Mouse (Mus musculus): ENCODE measurements around the gene Cenpa. TPM values are rescaled to one million over a fixed set of nuclear protein-coding genes. Genes with fewer than 3 reads are reported as not detected.

Cenpa gene
- polyA plus RNA-seq, 1 experiment from 2014 or later: 79.9 TPM

DNA sequence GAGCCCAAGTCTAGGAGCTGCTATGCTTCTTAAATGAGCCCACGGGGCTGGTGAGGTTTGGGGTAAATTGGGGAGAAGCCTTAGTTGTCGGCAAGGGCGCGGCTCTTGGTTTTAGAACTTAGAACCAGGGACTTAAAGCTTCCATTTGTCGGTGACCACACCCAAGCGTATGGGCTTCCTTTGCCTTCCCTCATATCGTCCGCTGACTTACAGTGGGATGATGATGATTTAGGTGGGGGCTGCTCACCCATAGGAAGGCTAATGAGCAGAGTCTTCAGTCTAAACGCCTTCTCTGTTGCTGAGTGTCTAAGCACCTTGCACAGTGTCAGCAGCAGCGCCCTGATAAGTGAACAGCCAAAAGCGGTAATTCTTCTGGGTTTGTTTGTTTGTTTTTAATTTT lies 47.1 kb downstream of the Cenpa start:
- Histone ChIP-seq H3K9me3 (ENCODE audit: control insufficient read depth, low read length) (no peaks in the 10 kb centered on the region), H3K36me3 (ENCODE audit: control insufficient read depth, insufficient read depth, low read length) (no peaks in the 10 kb centered on the region), H3K4me2 (replicated peaks; ENCODE audit: low read depth) (peak overlapping the region; percentile 86; the same call in 1 of the 2 replicates), H3K27ac (replicated peaks) (no peak overlapping the region), H3K4me3 (ENCODE audit: low read depth, low read length) (peak overlapping the region; percentile 45), H3K27me3 (ENCODE audit: control insufficient read depth, insufficient read depth, low read length) (peaks cover 8% of the 10 kb centered on the region; the same call in 1 of the 2 replicates), H3K9ac (ENCODE audit: low read length) (peak overlapping the region; percentile 18; the same call in 1 of the 2 replicates), H3K4me1 (replicated peaks; ENCODE audit: control insufficient read depth, insufficient read depth) (0 out of 2 replicates have a peak, but pooled peaks cover 2% of the 10 kb centered on the region)
- DNase-seq (ENCODE audit: low spot score) (no peak), ATAC-seq (ENCODE audit: low FRiP score, low TSS enrichment) (no peak)
- WGBS: 17% methylated on average over 11 of the region's 11 CpGs
- TF ChIP-seq EP300 (optimal IDR thresholded peaks at IDR 0.05) (no peak), CTCF (IDR thresholded peaks at IDR 0.05; ENCODE audit: low read depth) (no peak)

DNA sequence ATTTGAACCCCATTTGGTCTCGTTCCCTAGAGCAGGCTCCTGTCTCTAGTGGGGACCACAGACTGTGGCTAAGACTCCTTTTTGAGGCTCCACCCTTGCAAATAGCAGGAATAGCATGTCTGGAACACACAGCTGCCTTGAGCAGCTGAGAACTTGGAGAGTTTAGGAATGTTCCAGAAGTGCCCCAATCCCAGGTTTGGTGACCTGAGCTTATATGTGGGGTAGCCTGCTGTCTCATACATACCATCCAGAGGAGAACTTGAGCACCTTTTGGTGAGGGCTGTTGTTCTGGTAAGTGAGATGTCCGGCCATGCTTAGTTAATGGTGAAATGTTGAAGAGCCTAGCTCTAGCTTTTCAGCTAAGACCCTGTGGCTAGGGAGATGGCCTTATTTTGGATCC lies 49.7 kb downstream of the Cenpa start:
- 93% methylated on average over 2 of the region's 2 CpGs for WGBS
- no peak overlapping the region for H3K4me3 ChIP-seq (ENCODE audit: low read depth, low read length)

DNA sequence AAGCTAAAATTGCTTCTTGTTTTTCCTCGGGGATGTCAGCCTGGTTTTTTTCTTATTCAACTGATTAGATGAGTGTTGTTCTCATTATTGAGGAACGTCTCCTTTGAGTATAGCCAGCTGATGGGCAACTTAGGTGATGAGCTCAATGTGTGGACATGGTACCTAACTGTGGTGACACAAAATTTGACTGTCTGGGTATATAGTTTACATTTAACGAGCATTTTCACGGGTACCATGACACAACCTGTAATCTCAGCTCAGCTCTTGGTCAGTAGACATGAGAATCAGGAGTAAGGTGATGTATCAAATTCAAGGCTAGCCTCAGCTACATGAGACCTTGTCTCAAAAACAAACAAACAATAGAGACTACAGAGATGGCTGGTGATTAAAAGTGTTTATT lies 50.9 kb downstream of the Cenpa start:
- peaks cover 5% of the 10 kb centered on the region; the same call in 1 of the 2 replicates for H3K27me3 ChIP-seq (ENCODE audit: control insufficient read depth, insufficient read depth, low read length)
- H3K36me3 ChIP-seq (ENCODE audit: control insufficient read depth, insufficient read depth, low read length): no peaks in the 10 kb centered on the region
- ATAC-seq (ENCODE audit: low FRiP score, low TSS enrichment) (no peak), DNase-seq (ENCODE audit: low spot score) (no peak)
- no peak overlapping the region for H3K9ac ChIP-seq (ENCODE audit: low read length)
- no peaks in the 10 kb centered on the region for H3K4me1 ChIP-seq (replicated peaks; ENCODE audit: control insufficient read depth, insufficient read depth)
- WGBS: 78% methylated on average over 4 of the region's 4 CpGs
- H3K27ac ChIP-seq (replicated peaks): no peak overlapping the region
- H3K4me3 ChIP-seq (ENCODE audit: low read depth, low read length): no peak overlapping the region
- H3K9me3 ChIP-seq (ENCODE audit: control insufficient read depth, low read length): no peaks in the 10 kb centered on the region
- TF ChIP-seq EP300 (optimal IDR thresholded peaks at IDR 0.05) (no peak), CTCF (IDR thresholded peaks at IDR 0.05; ENCODE audit: low read depth) (no peak)
- no peak overlapping the region for H3K4me2 ChIP-seq (replicated peaks; ENCODE audit: low read depth)

More for the DNA sequence above, 49.7 kb downstream of the Cenpa start:
- H3K4me1 ChIP-seq (replicated peaks; ENCODE audit: control insufficient read depth, insufficient read depth): 0 out of 2 replicates have a peak, but pooled peaks cover 2% of the 10 kb centered on the region
- no peak for DNase-seq (ENCODE audit: low spot score)
- H3K36me3 ChIP-seq (ENCODE audit: control insufficient read depth, insufficient read depth, low read length): no peaks in the 10 kb centered on the region
- no peaks in the 10 kb centered on the region for H3K9me3 ChIP-seq (ENCODE audit: control insufficient read depth, low read length)
- ATAC-seq (ENCODE audit: low FRiP score, low TSS enrichment): no peak
- TF ChIP-seq CTCF (IDR thresholded peaks at IDR 0.05; ENCODE audit: low read depth): no peak
- TF ChIP-seq EP300 (optimal IDR thresholded peaks at IDR 0.05): no peak
- peaks cover 8% of the 10 kb centered on the region; the same call in 1 of the 2 replicates for H3K27me3 ChIP-seq (ENCODE audit: control insufficient read depth, insufficient read depth, low read length)
- H3K27ac ChIP-seq (replicated peaks): no peak overlapping the region
- no peak overlapping the region for H3K9ac ChIP-seq (ENCODE audit: low read length)
- no peak overlapping the region for H3K4me2 ChIP-seq (replicated peaks; ENCODE audit: low read depth)

DNA sequence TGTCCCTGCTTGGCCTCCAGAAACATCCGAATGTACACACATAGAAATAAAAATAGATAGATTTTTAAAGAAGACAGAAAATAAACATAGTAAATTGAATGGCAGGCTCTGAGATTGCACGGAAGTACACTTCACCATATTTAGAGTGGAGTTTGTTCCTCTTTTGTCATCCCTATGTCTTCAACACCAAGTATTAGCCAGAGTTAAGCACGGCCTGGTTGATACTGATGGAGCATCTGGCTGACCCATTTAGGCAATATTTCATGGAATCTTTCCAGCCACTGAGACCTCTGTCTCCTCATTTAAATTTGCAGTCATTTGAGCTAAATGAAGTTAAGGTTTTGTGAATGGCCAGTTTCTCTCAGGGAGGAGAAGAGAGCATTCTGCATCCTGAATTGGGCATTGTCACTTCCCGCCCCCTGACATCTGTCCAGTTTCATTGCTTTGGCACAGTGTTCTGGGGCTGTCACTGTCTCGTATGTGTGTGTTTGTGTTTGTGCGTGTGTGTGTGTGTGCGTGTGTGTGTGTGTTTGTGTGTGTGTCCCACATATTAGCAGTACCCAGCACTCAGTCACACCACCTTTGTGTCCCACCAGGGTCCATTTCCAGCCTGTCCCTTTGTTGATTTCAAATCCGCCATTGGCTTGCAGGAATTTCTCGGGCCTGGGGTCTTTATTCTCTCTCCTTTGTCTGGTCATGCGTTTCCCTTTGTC lies 51.6 kb downstream of the Cenpa start:
- 72% methylated on average over 10 of the region's 10 CpGs for WGBS
- ATAC-seq (ENCODE audit: low FRiP score, low TSS enrichment) (no peak), DNase-seq (ENCODE audit: low spot score) (no peak)
- Histone ChIP-seq H3K9me3 (ENCODE audit: control insufficient read depth, low read length) (no peaks in the 10 kb centered on the region), H3K27ac (replicated peaks) (no peak overlapping the region), H3K27me3 (ENCODE audit: control insufficient read depth, insufficient read depth, low read length) (peaks cover 4% of the 10 kb centered on the region; the same call in 1 of the 2 replicates), H3K4me1 (replicated peaks; ENCODE audit: control insufficient read depth, insufficient read depth) (no peaks in the 10 kb centered on the region), H3K9ac (ENCODE audit: low read length) (no peak overlapping the region), H3K36me3 (ENCODE audit: control insufficient read depth, insufficient read depth, low read length) (no peaks in the 10 kb centered on the region), H3K4me3 (ENCODE audit: low read depth, low read length) (no peak overlapping the region), H3K4me2 (replicated peaks; ENCODE audit: low read depth) (no peak overlapping the region)
- no peak for TF ChIP-seq CTCF (IDR thresholded peaks at IDR 0.05; ENCODE audit: low read depth)
- TF ChIP-seq EP300 (optimal IDR thresholded peaks at IDR 0.05): no peak

DNA sequence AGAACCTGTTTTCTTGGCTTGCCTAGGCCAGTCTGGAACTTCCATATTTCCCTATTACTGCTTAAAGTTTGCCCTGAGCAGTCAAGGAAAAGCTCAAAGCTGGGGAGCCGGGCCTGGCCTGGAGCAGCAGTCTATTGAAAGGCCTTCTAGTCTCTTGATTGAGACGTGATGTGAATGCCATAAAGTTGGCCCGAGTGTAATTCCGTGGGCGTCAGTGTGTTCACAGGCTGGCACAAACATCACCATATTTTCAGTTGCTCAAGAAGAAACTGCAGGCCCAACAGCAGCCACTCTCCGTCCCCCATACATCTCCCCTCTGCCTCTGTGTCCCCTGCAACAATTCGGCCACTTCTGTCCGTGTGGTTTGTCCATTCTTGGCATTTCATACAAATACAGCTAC lies 55.4 kb downstream of the Cenpa start:
- 91% methylated on average over 8 of the region's 8 CpGs for WGBS
- no peaks in the 10 kb centered on the region for H3K4me1 ChIP-seq (replicated peaks; ENCODE audit: control insufficient read depth, insufficient read depth)
- ATAC-seq (ENCODE audit: low FRiP score, low TSS enrichment): no peak

More for the DNA sequence above, 55.4 kb downstream of the Cenpa start:
- H3K9me3 ChIP-seq (ENCODE audit: control insufficient read depth, low read length): no peaks in the 10 kb centered on the region
- H3K4me3 ChIP-seq (ENCODE audit: low read depth, low read length): no peak overlapping the region
- no peaks in the 10 kb centered on the region for H3K36me3 ChIP-seq (ENCODE audit: control insufficient read depth, insufficient read depth, low read length)
- H3K27me3 ChIP-seq (ENCODE audit: control insufficient read depth, insufficient read depth, low read length): no peaks in the 10 kb centered on the region
- no peak overlapping the region for H3K27ac ChIP-seq (replicated peaks)
- H3K9ac ChIP-seq (ENCODE audit: low read length): no peak overlapping the region
- DNase-seq (ENCODE audit: low spot score): no peak
- TF ChIP-seq CTCF (IDR thresholded peaks at IDR 0.05; ENCODE audit: low read depth): no peak
- TF ChIP-seq EP300 (optimal IDR thresholded peaks at IDR 0.05): no peak
- no peak overlapping the region for H3K4me2 ChIP-seq (replicated peaks; ENCODE audit: low read depth)

Small RNAs within 50 kb of the gene (microRNA-seq; reads per million reads assigned to microRNA genes)
- not detected for gene Mir5625

Other genes starting within 250 kb of the Cenpa start
- 0.02 TPM in 2 replicates for gene Otof, start 204.8 kb upstream of the Cenpa start, polyA plus RNA-seq (2015; fragmentation: Nextera tagmentation; extraction: Ambion mirVana)
- gene 1700001C02Rik, start 200.7 kb upstream of the Cenpa start, polyA plus RNA-seq (2015; fragmentation: Nextera tagmentation; extraction: Ambion mirVana): not detected in 2 replicates
- gene Cib4, start 120.9 kb upstream of the Cenpa start, polyA plus RNA-seq (2015; fragmentation: Nextera tagmentation; extraction: Ambion mirVana): 0.17 and 0.30 TPM in 2 replicates
- gene Kcnk3, start 78.6 kb upstream of the Cenpa start, polyA plus RNA-seq (2015; fragmentation: Nextera tagmentation; extraction: Ambion mirVana): 11.1 and 13.8 TPM in 2 replicates
- 30.6 and 35.6 TPM in 2 replicates for gene Slc35f6, start 18.8 kb upstream of the Cenpa start, polyA plus RNA-seq (2015; fragmentation: Nextera tagmentation; extraction: Ambion mirVana)
- gene Dpysl5, start 44.8 kb downstream of the Cenpa start, polyA plus RNA-seq (2015; fragmentation: Nextera tagmentation; extraction: Ambion mirVana): 1.7 and 2.3 TPM in 2 replicates
- gene Mapre3, start 147.9 kb downstream of the Cenpa start, polyA plus RNA-seq (2015; fragmentation: Nextera tagmentation; extraction: Ambion mirVana): 14.1 and 15.5 TPM in 2 replicates
- gene Tmem214, start 201.2 kb downstream of the Cenpa start, polyA plus RNA-seq (2015; fragmentation: Nextera tagmentation; extraction: Ambion mirVana): 57.3 and 58.7 TPM in 2 replicates
- gene Agbl5, start 221.9 kb downstream of the Cenpa start, polyA plus RNA-seq (2015; fragmentation: Nextera tagmentation; extraction: Ambion mirVana): 6.9 and 9.1 TPM in 2 replicates
- gene Ost4, start 241.0 kb downstream of the Cenpa start, polyA plus RNA-seq (2015; fragmentation: Nextera tagmentation; extraction: Ambion mirVana): 368 and 397 TPM in 2 replicates
- 85.6 and 97.0 TPM in 2 replicates for gene Emilin1, start 246.6 kb downstream of the Cenpa start, polyA plus RNA-seq (2015; fragmentation: Nextera tagmentation; extraction: Ambion mirVana)

All from stomach, postnatal 0 days (tissue).